Mouse (Mus musculus) bone marrow macrophage, adult 2 months (primary cell): ENCODE results near the gene Pla2g2d.

Experiments
- CTCF ChIP-seq: IDR thresholded peaks from 2 replicates; pipeline ENCODE4 v1.5.1; 2012; ENCODE audit warnings: low read depth, mild to moderate bottlenecking, low read length, moderate library complexity
- POLR2A ChIP-seq: IDR thresholded peaks from 2 replicates; pipeline ENCODE4 v1.6.1; 2012; ENCODE audit warnings: mild to moderate bottlenecking, low read depth, low read length, borderline replicate concordance

DNA sequence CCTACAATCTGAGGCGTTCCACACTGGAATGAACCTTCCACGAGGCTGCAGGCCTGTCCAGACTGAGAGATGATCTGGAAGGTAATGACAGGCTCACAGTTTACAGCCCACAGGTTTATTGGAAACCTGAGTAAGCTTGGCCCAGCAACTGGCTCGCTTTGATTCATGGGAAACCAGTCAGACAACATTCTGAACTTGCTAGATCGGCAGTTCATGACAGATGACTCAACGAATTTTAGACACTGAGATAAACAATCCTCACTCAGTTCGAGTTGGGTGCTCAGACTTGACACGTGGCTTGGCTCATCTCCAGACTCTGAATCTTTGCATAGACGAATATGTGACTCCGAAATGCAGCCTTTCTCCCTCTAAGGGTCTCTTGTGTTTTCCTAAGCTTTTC, 17.1 kb downstream of the Pla2g2d start:
- TF ChIP-seq POLR2A = no peak
- no peak for TF ChIP-seq CTCF
